Comparison of ENCODE assay signal across 12 mouse cellular contexts in genomic region chr13:6621831-6622230, GRCm38 (mm10).
"Had no signal": no experiment of that assay in that cellular context is flagged by ENCODE, and none has a peak within 500 bp of the region (broad histone marks: within the 10 kb centered on the region; RNA-seq: fewer than 3 reads in every experiment).

No protein-coding gene starts in this region.

- DNase-seq: liver, postnatal 0 days; lung, adult 2 months; lung, postnatal 14 days; lung, postnatal 4 days; retina, postnatal 1 day; right cerebral cortex, adult 18-20 months; right cerebral cortex, postnatal 25 days; right cerebral cortex, postnatal 4 days; spleen, adult 18-20 months; thymus, adult 18-20 months; thymus, postnatal 14 days; thymus, postnatal 36 days had no signal
